Mouse (Mus musculus) cerebellum, postnatal 36 days (tissue): ENCODE measurements around the gene Sox5.

Source experiments
- DNase-seq, 2 experiments: peaks; one replicate each; pipeline ENCODE4 v3.0.0; 2021 to 2022; ENCODE audit warnings: mixed read lengths in 2 of 2

The Sox5 gene

DNA sequence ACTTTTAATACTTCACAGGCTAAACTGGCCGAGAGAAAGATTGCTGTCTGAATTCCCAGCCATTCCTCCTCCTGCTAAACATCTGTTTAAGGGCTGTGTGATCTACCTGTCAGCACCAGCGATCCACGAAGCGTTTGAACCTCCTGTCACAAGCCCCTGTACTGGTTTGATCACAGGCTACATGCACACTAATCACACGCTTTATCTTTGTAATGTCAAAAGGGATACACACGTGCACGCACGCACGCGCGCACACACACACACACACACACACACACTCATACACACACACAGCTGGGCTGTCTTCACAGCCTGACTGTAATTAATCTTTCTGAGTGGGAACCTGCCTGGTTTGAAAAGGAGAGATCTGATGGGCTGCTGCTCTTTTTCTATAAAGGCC lies 784.2 kb downstream of the Sox5 start:
- DNase-seq = no peak

GRCm38 (mm10) chr6:143995046-143995445 lies 786.7 kb downstream of the Sox5 start:
- DNase-seq = peak; percentile 7 to 32

DNA sequence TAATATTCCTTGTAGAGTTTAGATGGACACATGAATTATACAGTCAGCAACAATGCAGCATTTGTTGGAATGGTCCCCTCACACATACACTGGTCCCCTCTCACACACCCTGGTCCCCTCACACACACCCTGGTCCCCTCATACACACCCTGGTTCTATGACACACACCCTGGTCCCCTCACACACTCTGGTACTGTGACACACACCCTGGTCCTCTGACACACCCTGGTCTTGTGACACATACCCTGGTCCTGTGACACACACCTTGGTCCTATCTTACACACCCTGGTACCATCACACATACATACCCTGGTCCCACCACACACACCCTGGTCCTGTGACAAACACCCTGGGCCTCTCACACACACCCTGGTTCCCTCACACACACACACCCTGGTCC lies 794.2 kb downstream of the Sox5 start:
- no peak for DNase-seq

- DNase-seq = no peak
Observed at GRCm38 (mm10) chr6:143980131-143980530, 801.6 kb downstream of the Sox5 start.

DNA sequence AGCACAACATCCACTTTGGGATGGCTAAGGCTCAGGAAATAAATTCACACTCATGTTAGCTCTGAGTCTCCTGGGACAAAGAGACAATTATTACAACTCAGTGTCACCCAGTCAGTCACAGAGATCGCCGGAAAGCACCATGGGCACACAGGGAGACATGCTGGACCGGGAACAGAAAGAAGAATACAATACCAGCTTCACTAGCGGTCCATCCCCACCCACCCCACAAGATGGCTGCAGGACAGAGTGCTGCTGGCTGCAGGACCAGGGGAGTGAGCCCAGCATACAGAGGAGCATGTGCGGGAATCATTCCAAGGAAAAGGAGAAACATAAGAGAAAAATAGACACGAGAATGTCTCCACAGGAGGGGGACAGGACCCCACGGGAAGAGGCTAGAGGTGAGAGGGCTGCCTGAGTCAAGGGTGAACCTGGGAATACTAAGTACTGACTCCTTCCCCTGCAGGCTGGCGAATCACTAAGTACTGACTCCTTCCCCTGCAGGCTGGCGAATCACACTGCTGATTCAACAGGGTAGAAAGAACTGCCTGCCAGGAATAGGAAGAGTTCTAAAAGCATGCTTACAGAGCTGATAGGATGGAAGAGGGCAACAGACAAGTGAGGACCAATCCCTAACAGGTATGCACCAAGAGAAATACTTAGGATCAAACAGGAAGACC lies 813.9 kb downstream of the Sox5 start:
- peak in 1 of 2 experiments; percentile 7 for DNase-seq

DNA sequence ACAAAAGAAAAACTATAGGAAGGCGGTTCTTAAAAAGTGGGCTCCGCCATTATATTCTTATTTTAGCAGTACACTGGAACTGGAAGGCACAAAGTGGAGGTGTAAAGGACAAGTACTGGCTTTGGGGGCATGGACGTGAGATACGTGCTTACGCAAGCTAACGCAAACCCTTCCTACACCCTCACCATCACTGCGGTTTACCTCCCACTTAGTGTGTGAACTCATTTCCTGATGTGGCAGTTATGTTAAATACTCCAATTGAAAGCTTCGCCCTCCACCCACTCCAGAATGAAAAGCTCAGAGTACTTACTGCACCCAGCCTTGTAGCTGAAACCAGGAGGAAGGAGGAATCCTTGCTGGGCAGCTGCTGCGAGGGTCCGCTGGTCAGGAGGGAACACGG lies 821.3 kb downstream of the Sox5 start:
- DNase-seq = no peak

GRCm38 (mm10) chr6:143960081-143960480 lies 821.7 kb downstream of the Sox5 start:
- no peak for DNase-seq

- no peak for DNase-seq
Observed at GRCm38 (mm10) chr6:143958372-143958771, 823.4 kb downstream of the Sox5 start.

DNA sequence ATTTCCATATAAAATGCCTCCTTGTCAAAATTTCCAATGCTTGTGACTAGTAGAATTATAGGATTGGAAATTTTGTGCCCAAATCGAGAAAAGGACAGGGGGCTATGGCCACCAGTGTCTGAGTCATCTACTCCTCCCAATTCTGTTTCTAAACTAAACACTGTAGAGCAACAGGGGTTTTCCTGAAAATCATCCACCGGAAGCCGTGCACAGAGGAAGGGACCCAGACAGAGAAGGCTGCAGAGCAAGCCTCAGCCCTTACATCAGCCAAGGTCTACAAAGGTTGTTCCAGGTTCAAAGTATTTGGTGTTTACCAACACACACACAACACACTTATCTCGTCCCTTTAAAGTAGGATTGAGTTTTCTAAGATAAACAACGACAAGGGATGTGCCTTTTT lies 824.7 kb downstream of the Sox5 start:
- no peak for DNase-seq

GRCm38 (mm10) chr6:143948553-143949308 lies 833.0 kb downstream of the Sox5 start:
- DNase-seq = no peak

- no peak for DNase-seq
Observed at GRCm38 (mm10) chr6:143948071-143948470, 833.7 kb downstream of the Sox5 start.

DNA sequence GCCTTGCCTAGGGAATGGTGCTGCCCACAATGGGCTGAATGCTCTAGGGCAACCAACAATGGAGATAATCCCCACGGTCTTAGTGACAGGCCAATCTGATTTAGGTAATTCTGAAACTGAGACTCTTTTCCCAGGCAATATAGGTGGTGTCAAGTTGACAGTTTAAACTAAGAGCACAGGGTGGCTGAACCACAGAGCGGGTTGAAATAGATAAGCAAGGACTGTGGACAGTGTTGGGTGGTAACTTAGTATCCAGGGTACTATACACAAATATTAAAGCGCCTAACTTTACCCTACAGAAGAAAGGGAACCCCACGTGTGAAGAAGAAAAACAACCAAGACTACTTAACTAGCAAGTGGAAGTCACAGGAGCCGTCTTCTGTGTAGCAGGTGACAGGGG lies 838.7 kb downstream of the Sox5 start:
- no peak for DNase-seq

- DNase-seq = no peak
Observed at GRCm38 (mm10) chr6:143941291-143941785, 840.4 kb downstream of the Sox5 start.

DNA sequence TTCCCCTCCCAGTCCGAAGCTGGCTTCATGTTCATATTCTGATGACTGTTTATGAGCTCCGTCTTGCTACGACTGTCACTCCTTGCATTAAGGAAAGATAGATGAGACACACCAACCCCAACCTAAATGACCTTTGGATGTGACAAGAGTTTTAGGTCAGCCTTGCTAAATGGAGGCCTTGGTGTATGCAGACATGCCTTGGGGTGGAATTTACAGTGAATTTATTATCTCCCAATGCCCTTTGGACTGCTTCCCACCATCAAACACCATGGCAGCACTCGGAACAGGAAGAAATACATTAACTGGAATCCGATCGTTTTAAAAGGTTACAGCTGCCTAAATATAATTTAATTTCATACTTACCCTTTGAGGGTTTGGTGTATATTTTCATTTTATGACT lies 858.6 kb downstream of the Sox5 start:
- DNase-seq = no peak

GRCm38 (mm10) chr6:143918405-143918947 lies 863.3 kb downstream of the Sox5 start:
- no peak for DNase-seq

- no peak for DNase-seq
Observed at GRCm38 (mm10) chr6:143916152-143916735, 865.5 kb downstream of the Sox5 start.

GRCm38 (mm10) chr6:143915686-143916085 lies 866.1 kb downstream of the Sox5 start:
- DNase-seq = no peak

DNA sequence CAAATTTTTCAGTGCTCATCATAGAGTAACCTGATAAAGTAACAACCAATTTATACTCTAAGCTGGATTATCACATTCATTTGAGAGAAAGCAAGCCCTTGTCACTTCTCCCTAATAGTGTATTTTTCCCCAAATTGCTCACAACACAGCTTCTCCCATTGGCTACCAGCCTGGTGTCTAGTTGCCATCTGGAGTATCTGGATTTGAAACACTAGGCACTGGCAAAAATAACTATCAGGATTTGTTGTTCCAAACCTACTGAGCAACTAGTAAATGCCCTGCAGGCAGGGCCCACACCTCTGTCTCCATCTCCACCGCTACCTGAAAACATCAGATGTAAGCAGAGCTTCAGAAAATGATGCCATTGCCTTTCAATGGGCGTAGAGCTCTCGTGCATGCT lies 869.5 kb downstream of the Sox5 start:
- no peak for DNase-seq

GRCm38 (mm10) chr6:143904693-143905031 lies 877.1 kb downstream of the Sox5 start:
- DNase-seq = no peak

- no peak for DNase-seq
Observed at GRCm38 (mm10) chr6:143903981-143904692, 877.6 kb downstream of the Sox5 start.

GRCm38 (mm10) chr6:143900871-143901270 lies 880.9 kb downstream of the Sox5 start:
- no peak for DNase-seq

DNA sequence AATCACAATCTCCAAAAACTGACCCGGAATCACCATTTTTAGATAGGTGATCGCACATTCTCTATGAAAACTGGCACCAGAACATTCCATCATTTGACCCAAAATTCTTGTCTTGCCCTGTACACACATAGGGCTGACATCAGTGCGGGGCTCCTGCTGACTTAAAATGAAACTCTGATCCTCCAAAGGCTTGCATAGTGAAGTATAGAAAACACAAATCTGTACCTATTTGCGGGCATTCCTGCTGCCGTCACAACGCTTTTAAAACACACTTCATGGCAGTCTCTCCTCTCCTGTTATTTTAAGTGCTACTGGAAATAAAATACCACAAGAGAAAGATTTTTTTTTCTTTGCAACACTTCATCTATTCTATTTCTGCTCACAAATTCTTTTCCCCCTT lies 886.7 kb downstream of the Sox5 start:
- no peak for DNase-seq

DNA sequence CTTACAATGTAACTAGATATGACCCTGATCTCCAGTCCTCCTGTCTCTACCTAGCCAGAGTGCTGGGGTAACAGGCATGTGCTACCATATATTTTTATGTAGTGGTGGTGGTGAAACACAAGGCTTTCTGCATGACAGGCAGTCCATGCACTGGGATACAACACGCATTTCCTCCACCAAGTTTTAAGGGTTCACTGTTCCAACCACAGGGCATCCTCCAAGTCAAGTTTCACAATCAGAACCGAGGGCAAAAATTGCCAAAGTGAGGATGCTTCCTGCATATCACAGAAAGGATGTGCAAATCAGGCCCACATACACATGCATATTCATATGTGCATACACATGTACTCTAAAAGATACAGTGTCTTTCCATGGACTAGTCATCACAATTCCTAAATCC lies 888.9 kb downstream of the Sox5 start:
- DNase-seq = no peak
